Mouse (Mus musculus): ENCODE results near the gene Fut9. TPM values are rescaled to one million over a fixed set of nuclear protein-coding genes. Genes with fewer than 3 reads are reported as not detected.
A peak's percentile ranks its signal among the peaks of the same experiment; 100 is the strongest.

Gene Fut9
- total RNA-seq, 2 experiments from 2014 or later: 43.0 to 48.9 TPM

- no peak for DNase-seq (ENCODE audit: low spot score in 2 of 2)
Observed at GRCm38 (mm10) chr4:25648107-25648506, 151.9 kb downstream of the Fut9 start.

- DNase-seq (ENCODE audit: low spot score in 2 of 2): no peak
Observed at GRCm38 (mm10) chr4:25647593-25647992, 152.5 kb downstream of the Fut9 start.

GRCm38 (mm10) chr4:25645580-25645979, 154.5 kb downstream of the Fut9 start:
- no peak for DNase-seq (ENCODE audit: low spot score in 2 of 2)

- DNase-seq (ENCODE audit: low spot score in 2 of 2): no peak
Observed at GRCm38 (mm10) chr4:25641993-25642392, 158.1 kb downstream of the Fut9 start.

- no peak for DNase-seq (ENCODE audit: low spot score in 2 of 2)
Observed at GRCm38 (mm10) chr4:25633262-25633661, 166.8 kb downstream of the Fut9 start.

- no peak for DNase-seq (ENCODE audit: low spot score in 2 of 2)
Observed at GRCm38 (mm10) chr4:25628113-25628512, 171.9 kb downstream of the Fut9 start.

GRCm38 (mm10) chr4:25627467-25627866, 172.6 kb downstream of the Fut9 start:
- DNase-seq (ENCODE audit: low spot score in 2 of 2): no peak

GRCm38 (mm10) chr4:25627039-25627438, 173.0 kb downstream of the Fut9 start:
- no peak for DNase-seq (ENCODE audit: low spot score in 2 of 2)

GRCm38 (mm10) chr4:25623176-25623575, 176.9 kb downstream of the Fut9 start:
- DNase-seq (ENCODE audit: low spot score in 2 of 2): no peak

GRCm38 (mm10) chr4:25617301-25617700, 182.7 kb downstream of the Fut9 start:
- DNase-seq (ENCODE audit: low spot score in 2 of 2): no peak

- DNase-seq (ENCODE audit: low spot score in 2 of 2): no peak
Observed at GRCm38 (mm10) chr4:25613426-25613825, 186.6 kb downstream of the Fut9 start.

GRCm38 (mm10) chr4:25610481-25610880, 189.6 kb downstream of the Fut9 start:
- DNase-seq (ENCODE audit: low spot score in 2 of 2): no peak

GRCm38 (mm10) chr4:25593218-25593617, 206.8 kb downstream of the Fut9 start:
- peak in 1 of 2 experiments; percentile 2 for DNase-seq (ENCODE audit: low spot score in 2 of 2)
